Mouse (Mus musculus): ENCODE measurements around the gene Tlr4. TPM values are rescaled to one million over a fixed set of nuclear protein-coding genes. Genes with fewer than 3 reads are reported as not detected.

Gene Tlr4
- polyA plus RNA-seq, 1 experiment from 2014 or later: 1.3 TPM

DNA sequence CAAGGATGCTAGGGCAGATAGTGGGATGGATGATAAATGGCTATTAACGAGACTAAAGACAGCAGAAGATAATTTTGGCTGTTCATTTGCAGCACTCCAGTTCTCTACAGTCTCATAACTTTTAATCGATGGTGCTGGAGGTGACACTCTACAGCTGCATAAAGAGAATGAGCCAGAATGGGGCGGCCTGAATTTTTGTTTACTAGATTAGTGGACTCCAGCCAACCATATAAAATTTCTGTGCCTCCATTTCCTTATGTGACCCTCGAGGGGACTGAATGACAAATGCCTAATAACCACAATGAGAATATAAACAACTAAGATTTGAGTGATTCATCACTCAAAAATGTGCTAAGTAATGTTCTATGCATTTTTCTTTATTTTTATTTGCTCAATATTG is 48.4 kb downstream of the Tlr4 start:
- H3K9me3 ChIP-seq (ENCODE audit: control insufficient read depth, low read length): no peaks in the 10 kb centered on the region
- DNase-seq (ENCODE audit: low spot score): no peak
- no peak for ATAC-seq (replicated peaks; ENCODE audit: low FRiP score, low TSS enrichment, low read depth)
- H3K9ac ChIP-seq (ENCODE audit: low read length): no peak overlapping the region
- H3K36me3 ChIP-seq (ENCODE audit: control insufficient read depth, insufficient read depth, low read length): no peaks in the 10 kb centered on the region
- no peak overlapping the region for H3K27ac ChIP-seq (ENCODE audit: low read depth)
- no peak overlapping the region for H3K4me2 ChIP-seq (ENCODE audit: low read length)
- no peak overlapping the region for H3K4me3 ChIP-seq (ENCODE audit: low read depth, low read length)
- H3K27me3 ChIP-seq (replicated peaks; ENCODE audit: control insufficient read depth, insufficient read depth, low read length): no peaks in the 10 kb centered on the region
- no peaks in the 10 kb centered on the region for H3K4me1 ChIP-seq (replicated peaks; ENCODE audit: control insufficient read depth, insufficient read depth, low read length)
- WGBS: 60% methylated on average over 4 of the region's 4 CpGs

DNA sequence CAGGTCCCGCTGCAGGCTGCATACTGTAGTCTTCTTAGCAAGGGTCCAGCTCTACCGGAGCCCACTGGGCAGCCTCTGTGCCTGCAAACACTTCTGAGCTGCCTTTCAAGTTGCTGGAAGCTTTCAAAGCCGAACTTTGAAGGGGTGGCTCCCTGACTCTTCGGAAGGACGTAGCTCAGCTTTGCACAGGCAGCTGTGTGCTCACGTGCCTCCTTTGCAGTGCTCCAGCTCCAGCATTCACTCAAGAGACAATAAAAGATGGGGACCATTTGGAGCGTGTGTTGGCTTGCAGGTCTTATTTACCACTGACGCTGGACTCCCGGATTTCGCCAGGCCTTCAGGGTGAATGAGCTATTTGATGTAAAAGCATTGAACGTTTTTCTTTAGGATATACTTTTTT is 50.2 kb downstream of the Tlr4 start:
- Histone ChIP-seq H3K27me3 (replicated peaks; ENCODE audit: control insufficient read depth, insufficient read depth, low read length) (no peaks in the 10 kb centered on the region), H3K4me2 (ENCODE audit: low read length) (no peak overlapping the region), H3K36me3 (ENCODE audit: control insufficient read depth, insufficient read depth, low read length) (no peaks in the 10 kb centered on the region), H3K9ac (ENCODE audit: low read length) (no peak overlapping the region), H3K4me1 (replicated peaks; ENCODE audit: control insufficient read depth, insufficient read depth, low read length) (no peaks in the 10 kb centered on the region), H3K27ac (ENCODE audit: low read depth) (no peak overlapping the region), H3K9me3 (ENCODE audit: control insufficient read depth, low read length) (no peaks in the 10 kb centered on the region), H3K4me3 (ENCODE audit: low read depth, low read length) (no peak overlapping the region)
- 63% methylated on average over 11 of the region's 11 CpGs for WGBS
- DNase-seq (ENCODE audit: low spot score) (no peak), ATAC-seq (replicated peaks; ENCODE audit: low FRiP score, low TSS enrichment, low read depth) (no peak)

DNA sequence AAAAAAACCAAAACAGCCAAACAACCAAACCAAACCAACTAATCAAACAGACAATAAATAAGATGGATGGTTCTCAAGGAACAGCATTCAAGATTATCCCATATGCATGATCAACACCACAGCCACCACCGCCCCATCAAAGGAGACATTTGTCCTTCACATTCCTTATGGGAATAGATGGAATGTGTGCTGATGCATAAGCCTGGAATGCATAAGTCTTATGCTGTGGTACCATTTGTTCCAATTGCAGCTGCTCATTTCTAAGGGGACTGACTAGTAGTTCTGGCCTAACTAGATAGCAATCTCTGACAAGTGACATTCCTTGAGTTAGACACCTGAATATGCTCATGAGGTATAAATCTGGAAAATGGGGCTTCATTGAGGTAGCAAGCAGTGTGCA is 54.1 kb downstream of the Tlr4 start:
- no peak for DNase-seq (ENCODE audit: low spot score)
- H3K4me2 ChIP-seq (ENCODE audit: low read length): no peak overlapping the region
- no peak overlapping the region for H3K4me3 ChIP-seq (ENCODE audit: low read depth, low read length)
- no peaks in the 10 kb centered on the region for H3K27me3 ChIP-seq (replicated peaks; ENCODE audit: control insufficient read depth, insufficient read depth, low read length)
- no peaks in the 10 kb centered on the region for H3K4me1 ChIP-seq (replicated peaks; ENCODE audit: control insufficient read depth, insufficient read depth, low read length)
- H3K9me3 ChIP-seq (ENCODE audit: control insufficient read depth, low read length): no peaks in the 10 kb centered on the region
- no peaks in the 10 kb centered on the region for H3K36me3 ChIP-seq (ENCODE audit: control insufficient read depth, insufficient read depth, low read length)
- ATAC-seq (replicated peaks; ENCODE audit: low FRiP score, low TSS enrichment, low read depth): no peak
- no peak overlapping the region for H3K9ac ChIP-seq (ENCODE audit: low read length)
- no peak overlapping the region for H3K27ac ChIP-seq (ENCODE audit: low read depth)
- 92% methylated on average over 1 of the region's 1 CpGs for WGBS

DNA sequence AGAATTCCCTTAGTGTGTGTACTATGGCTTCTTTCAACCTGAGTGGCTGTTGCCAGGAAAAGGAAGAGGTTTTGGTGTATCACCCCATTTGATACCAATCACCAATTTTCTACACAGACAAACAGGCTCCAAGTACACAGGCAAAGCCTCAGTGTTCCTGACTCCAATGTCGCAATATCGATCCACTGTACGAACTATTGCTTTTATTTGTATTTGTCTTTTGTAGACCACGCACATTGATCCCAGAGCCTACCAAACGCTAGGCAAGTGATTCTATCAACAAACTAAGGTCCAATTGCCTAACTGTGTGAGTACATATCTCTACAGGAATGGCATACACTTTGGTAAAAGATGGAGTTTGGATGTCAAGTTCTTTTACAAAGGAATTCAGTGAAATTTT is 55.9 kb downstream of the Tlr4 start:
- H3K4me3 ChIP-seq (ENCODE audit: low read depth, low read length): no peak overlapping the region
- H3K9me3 ChIP-seq (ENCODE audit: control insufficient read depth, low read length): no peaks in the 10 kb centered on the region
- H3K9ac ChIP-seq (ENCODE audit: low read length): no peak overlapping the region
- no peak overlapping the region for H3K27ac ChIP-seq (ENCODE audit: low read depth)
- 91% methylated on average over 5 of the region's 5 CpGs for WGBS
- DNase-seq (ENCODE audit: low spot score) (no peak), ATAC-seq (replicated peaks; ENCODE audit: low FRiP score, low TSS enrichment, low read depth) (no peak)
- no peaks in the 10 kb centered on the region for H3K27me3 ChIP-seq (replicated peaks; ENCODE audit: control insufficient read depth, insufficient read depth, low read length)
- H3K4me2 ChIP-seq (ENCODE audit: low read length): no peak overlapping the region
- no peaks in the 10 kb centered on the region for H3K4me1 ChIP-seq (replicated peaks; ENCODE audit: control insufficient read depth, insufficient read depth, low read length)
- no peaks in the 10 kb centered on the region for H3K36me3 ChIP-seq (ENCODE audit: control insufficient read depth, insufficient read depth, low read length)

DNA sequence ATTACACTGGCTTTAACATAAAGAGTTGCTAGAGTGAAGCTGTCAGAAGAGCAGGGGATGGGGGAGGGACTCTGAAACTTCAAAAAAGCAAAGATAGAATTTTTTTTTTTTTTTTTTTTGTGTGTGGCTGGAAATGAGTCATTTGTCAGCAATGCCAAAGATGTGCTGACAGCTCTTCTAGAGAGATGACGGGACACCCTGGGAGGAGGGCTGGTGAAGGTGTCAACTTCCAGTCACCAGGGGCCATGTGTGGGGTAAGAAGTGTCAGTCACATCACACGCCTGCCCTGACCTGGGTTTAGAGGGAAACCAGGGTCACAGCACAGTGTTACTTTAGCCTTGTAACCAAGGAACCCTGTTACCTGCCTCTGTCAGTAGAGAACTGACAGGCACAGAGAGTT is 67.2 kb downstream of the Tlr4 start:
- WGBS: 34% methylated on average over 2 of the region's 2 CpGs
- Histone ChIP-seq H3K4me3 (ENCODE audit: low read depth, low read length) (no peak overlapping the region), H3K27me3 (replicated peaks; ENCODE audit: control insufficient read depth, insufficient read depth, low read length) (no peaks in the 10 kb centered on the region), H3K9ac (ENCODE audit: low read length) (no peak overlapping the region), H3K9me3 (ENCODE audit: control insufficient read depth, low read length) (no peaks in the 10 kb centered on the region), H3K27ac (ENCODE audit: low read depth) (no peak overlapping the region), H3K4me2 (ENCODE audit: low read length) (no peak overlapping the region), H3K4me1 (replicated peaks; ENCODE audit: control insufficient read depth, insufficient read depth, low read length) (no peaks in the 10 kb centered on the region), H3K36me3 (ENCODE audit: control insufficient read depth, insufficient read depth, low read length) (no peaks in the 10 kb centered on the region)
- no peak for DNase-seq (ENCODE audit: low spot score)
- no peak for ATAC-seq (replicated peaks; ENCODE audit: low FRiP score, low TSS enrichment, low read depth)

DNA sequence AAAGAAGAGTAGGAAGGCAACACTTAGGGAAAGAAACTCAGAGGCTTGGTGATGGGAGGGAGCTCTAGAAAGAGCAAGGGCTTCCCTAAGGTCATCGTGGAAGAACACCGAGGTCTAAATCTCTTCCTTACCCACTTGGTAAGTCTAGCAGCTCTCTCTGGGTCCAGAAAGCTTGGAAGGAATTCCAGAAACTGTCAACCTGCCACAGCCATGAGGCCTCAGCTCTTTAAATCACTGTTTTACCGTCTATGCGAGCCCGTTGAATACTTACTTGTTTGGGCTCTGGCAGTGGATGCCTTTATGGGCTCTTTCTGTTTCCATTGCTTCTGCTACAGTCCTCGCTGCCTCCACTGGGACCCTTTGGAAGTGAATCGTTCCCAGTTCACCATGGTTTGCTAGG is 67.6 kb downstream of the Tlr4 start:
- Histone ChIP-seq H3K27ac (ENCODE audit: low read depth) (no peak overlapping the region), H3K9ac (ENCODE audit: low read length) (no peak overlapping the region), H3K4me3 (ENCODE audit: low read depth, low read length) (no peak overlapping the region), H3K9me3 (ENCODE audit: control insufficient read depth, low read length) (no peaks in the 10 kb centered on the region), H3K36me3 (ENCODE audit: control insufficient read depth, insufficient read depth, low read length) (no peaks in the 10 kb centered on the region), H3K4me1 (replicated peaks; ENCODE audit: control insufficient read depth, insufficient read depth, low read length) (no peaks in the 10 kb centered on the region), H3K4me2 (ENCODE audit: low read length) (no peak overlapping the region), H3K27me3 (replicated peaks; ENCODE audit: control insufficient read depth, insufficient read depth, low read length) (no peaks in the 10 kb centered on the region)
- 66% methylated on average over 7 of the region's 7 CpGs for WGBS
- ATAC-seq (replicated peaks; ENCODE audit: low FRiP score, low TSS enrichment, low read depth) (no peak), DNase-seq (ENCODE audit: low spot score) (no peak)

DNA sequence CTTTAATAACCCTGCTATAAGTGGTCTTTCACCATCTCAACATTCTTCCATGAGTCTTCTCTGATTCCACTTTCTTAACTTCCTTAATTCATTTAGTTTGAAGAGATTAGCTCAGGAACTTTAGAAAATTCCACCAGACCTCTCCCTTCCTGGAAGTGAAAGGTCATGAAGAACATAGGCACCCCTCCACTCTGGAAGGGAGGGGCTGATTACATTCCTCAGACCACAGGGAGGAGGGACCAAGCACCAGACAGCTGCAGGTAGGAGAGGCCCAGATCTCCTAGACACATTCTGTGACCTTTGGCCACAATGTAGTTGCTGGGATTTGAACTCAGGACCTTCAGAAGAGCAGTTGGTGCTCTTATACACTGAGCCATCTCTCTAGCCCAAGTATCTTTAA is 72.7 kb downstream of the Tlr4 start:
- H3K9ac ChIP-seq (ENCODE audit: low read length): no peak overlapping the region
- no peak overlapping the region for H3K4me2 ChIP-seq (ENCODE audit: low read length)
- H3K36me3 ChIP-seq (ENCODE audit: control insufficient read depth, insufficient read depth, low read length): no peaks in the 10 kb centered on the region
- no peaks in the 10 kb centered on the region for H3K27me3 ChIP-seq (replicated peaks; ENCODE audit: control insufficient read depth, insufficient read depth, low read length)
- H3K4me1 ChIP-seq (replicated peaks; ENCODE audit: control insufficient read depth, insufficient read depth, low read length): no peaks in the 10 kb centered on the region
- no peak overlapping the region for H3K4me3 ChIP-seq (ENCODE audit: low read depth, low read length)
- ATAC-seq (replicated peaks; ENCODE audit: low FRiP score, low TSS enrichment, low read depth) (no peak), DNase-seq (ENCODE audit: low spot score) (no peak)
- H3K9me3 ChIP-seq (ENCODE audit: control insufficient read depth, low read length): no peaks in the 10 kb centered on the region
- H3K27ac ChIP-seq (ENCODE audit: low read depth): no peak overlapping the region

DNA sequence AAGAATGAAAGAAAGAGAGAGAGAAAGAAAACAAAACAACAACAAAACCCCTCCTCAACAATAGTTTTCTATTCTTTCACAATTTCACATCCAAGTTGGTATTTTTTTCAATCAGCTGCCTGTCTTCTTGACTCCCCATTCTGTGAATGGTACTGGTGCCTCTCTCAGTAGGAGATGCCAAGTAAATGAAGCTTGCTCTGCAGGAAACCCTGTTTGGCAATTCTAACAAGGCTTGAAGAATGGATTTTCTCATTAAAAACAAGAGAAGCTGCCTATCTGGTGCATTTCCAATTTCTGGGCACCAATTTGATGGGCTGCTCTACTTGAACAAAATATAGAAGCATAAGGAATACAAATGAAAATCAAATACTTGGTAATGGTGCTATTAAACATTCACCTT is 74.1 kb downstream of the Tlr4 start:
- DNase-seq (ENCODE audit: low spot score) (no peak), ATAC-seq (replicated peaks; ENCODE audit: low FRiP score, low TSS enrichment, low read depth) (no peak)
- Histone ChIP-seq H3K4me1 (replicated peaks; ENCODE audit: control insufficient read depth, insufficient read depth, low read length) (no peaks in the 10 kb centered on the region), H3K27me3 (replicated peaks; ENCODE audit: control insufficient read depth, insufficient read depth, low read length) (no peaks in the 10 kb centered on the region), H3K9me3 (ENCODE audit: control insufficient read depth, low read length) (no peaks in the 10 kb centered on the region), H3K9ac (ENCODE audit: low read length) (no peak overlapping the region), H3K4me3 (ENCODE audit: low read depth, low read length) (no peak overlapping the region), H3K36me3 (ENCODE audit: control insufficient read depth, insufficient read depth, low read length) (no peaks in the 10 kb centered on the region), H3K4me2 (ENCODE audit: low read length) (no peak overlapping the region), H3K27ac (ENCODE audit: low read depth) (no peak overlapping the region)

DNA sequence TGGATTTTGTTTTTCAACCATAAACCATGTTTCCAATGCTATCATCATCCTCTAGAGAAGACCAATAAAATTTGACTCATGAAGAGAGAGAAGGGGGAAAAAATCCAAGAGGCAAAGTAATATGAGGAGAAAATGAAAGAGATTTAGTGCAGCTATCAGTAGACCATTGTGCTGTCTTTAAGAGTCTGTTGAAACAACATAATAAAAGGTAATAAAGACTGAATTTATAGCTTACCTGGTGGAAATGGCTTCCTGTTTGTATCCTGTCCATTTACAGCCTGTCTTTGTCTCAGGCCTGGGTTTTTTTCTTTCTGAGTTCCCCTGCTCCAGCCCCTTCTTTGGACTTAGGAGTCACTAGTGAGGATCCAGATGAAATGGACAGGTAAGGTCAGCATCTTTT is 81.0 kb downstream of the Tlr4 start:
- no peak overlapping the region for H3K4me3 ChIP-seq (ENCODE audit: low read depth, low read length)
- H3K4me1 ChIP-seq (replicated peaks; ENCODE audit: control insufficient read depth, insufficient read depth, low read length): no peaks in the 10 kb centered on the region
- DNase-seq (ENCODE audit: low spot score) (no peak), ATAC-seq (replicated peaks; ENCODE audit: low FRiP score, low TSS enrichment, low read depth) (peak; percentile 36; the same call in 1 of the 2 replicates)
- H3K9ac ChIP-seq (ENCODE audit: low read length): no peak overlapping the region
- no peaks in the 10 kb centered on the region for H3K27me3 ChIP-seq (replicated peaks; ENCODE audit: control insufficient read depth, insufficient read depth, low read length)
- H3K27ac ChIP-seq (ENCODE audit: low read depth): no peak overlapping the region
- no peaks in the 10 kb centered on the region for H3K9me3 ChIP-seq (ENCODE audit: control insufficient read depth, low read length)
- no peak overlapping the region for H3K4me2 ChIP-seq (ENCODE audit: low read length)
- no peaks in the 10 kb centered on the region for H3K36me3 ChIP-seq (ENCODE audit: control insufficient read depth, insufficient read depth, low read length)
